Mouse (Mus musculus) neural tube, embryonic 13.5 days (tissue): ENCODE measurements at regions not wholly inside any gene's neighbourhood (a gene's known extent, or its start where the extent isn't known, plus 50 kb on each side); places are given as distances from the start of the nearest gene placed in this dataset.
A peak's percentile ranks its signal among the peaks of the same experiment; 100 is the strongest.

Experiments
- ATAC-seq: fragments of 200-750 bp; cut with Nextera tagmentation; 2 replicates; pipeline ENCODE4 v1.8.0; 2017; ENCODE audit warnings: low read depth, mild to moderate bottlenecking, moderate TSS enrichment, moderate library complexity
- H3K27ac ChIP-seq: fragments of 300-500 bp; sonication (generic); replicated peaks from 2 replicates; pipeline ENCODE4 v1.5.1; 2015; ENCODE audit warnings: moderate library complexity, mild to moderate bottlenecking, inconsistent platforms
- H3K27me3 ChIP-seq: fragments of 300-500 bp; sonication (generic); 2 replicates; pipeline ENCODE4 v1.6.1; 2015; ENCODE audit warnings: mild to moderate bottlenecking, inconsistent platforms
- H3K36me3 ChIP-seq: fragments of 300-500 bp; sonication (generic); 2 replicates; pipeline ENCODE4 v1.6.1; 2015; ENCODE audit warnings: mild to moderate bottlenecking, inconsistent platforms
- H3K4me1 ChIP-seq: fragments of 300-500 bp; sonication (generic); replicated peaks from 2 replicates; pipeline ENCODE4 v1.6.1; 2015; ENCODE audit warnings: inconsistent platforms
- H3K4me2 ChIP-seq: fragments of 300-500 bp; sonication (generic); 2 replicates; pipeline ENCODE4 v1.6.1; 2015; ENCODE audit warnings: inconsistent platforms, mild to moderate bottlenecking, moderate library complexity
- H3K4me3 ChIP-seq: fragments of 300-500 bp; sonication (generic); 2 replicates; pipeline ENCODE4 v1.5.1; 2015; ENCODE audit warnings: mild to moderate bottlenecking, inconsistent platforms
- H3K9ac ChIP-seq: fragments of 300-500 bp; sonication (generic); 2 replicates; pipeline ENCODE4 v1.6.1; 2015; ENCODE audit warnings: moderate library complexity, mild to moderate bottlenecking, inconsistent platforms
- H3K9me3 ChIP-seq: fragments of 300-500 bp; sonication (generic); 2 replicates; pipeline ENCODE4 v1.6.1; 2016; ENCODE audit warnings: inconsistent platforms
- WGBS: fragments of 180-500 bp; shearing (Covaris S2); methylation state at CpG from one replicate; pipeline ENCODE4 v1.1.7; 2015; 5-methylcytosine and 5-hydroxymethylcytosine counted together

DNA sequence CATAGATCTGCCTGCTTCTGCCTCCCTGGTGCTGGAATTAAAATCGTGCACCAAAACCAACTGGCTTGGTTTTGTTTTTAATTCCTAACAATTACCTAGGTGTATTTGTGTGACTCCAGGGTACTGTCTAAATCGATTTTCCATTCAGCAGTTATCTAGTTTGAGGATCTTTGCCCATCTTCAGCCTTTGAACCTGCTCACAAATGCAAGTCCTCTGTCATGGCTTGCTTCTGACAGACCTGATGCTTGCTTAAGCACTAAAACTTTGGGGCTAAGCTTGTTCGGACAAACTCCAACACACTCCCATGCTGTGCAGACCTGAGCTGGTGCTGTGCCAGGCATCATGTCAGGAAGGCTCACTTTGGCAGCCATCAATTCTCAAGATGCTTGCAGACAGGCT, 246.4 kb downstream of the Mtx2 start:
- 67% methylated on average over 3 of the region's 3 CpGs for WGBS
- Histone ChIP-seq H3K9ac (no peak overlapping the region), H3K9me3 (no peaks in the 10 kb centered on the region), H3K4me2 (no peak overlapping the region), H3K27me3 (no peaks in the 10 kb centered on the region), H3K4me1 (peaks cover 38% of the 10 kb centered on the region), H3K27ac (peak overlapping the region; percentile 71), H3K4me3 (no peak overlapping the region), H3K36me3 (no peaks in the 10 kb centered on the region)
- no peak for ATAC-seq

- Histone ChIP-seq H3K9ac (no peak overlapping the region), H3K4me3 (no peak overlapping the region), H3K9me3 (no peaks in the 10 kb centered on the region), H3K36me3 (no peaks in the 10 kb centered on the region), H3K27me3 (no peaks in the 10 kb centered on the region), H3K4me1 (peaks cover 38% of the 10 kb centered on the region), H3K4me2 (peak overlapping the region; percentile 21; the same call in 1 of the 2 replicates), H3K27ac (peak overlapping the region; percentile 71)
- WGBS: 10% methylated on average over 8 of the region's 8 CpGs
- no peak for ATAC-seq
Observed at GRCm38 (mm10) chr2:75072471-75072870, 246.9 kb downstream of the Mtx2 start.

DNA sequence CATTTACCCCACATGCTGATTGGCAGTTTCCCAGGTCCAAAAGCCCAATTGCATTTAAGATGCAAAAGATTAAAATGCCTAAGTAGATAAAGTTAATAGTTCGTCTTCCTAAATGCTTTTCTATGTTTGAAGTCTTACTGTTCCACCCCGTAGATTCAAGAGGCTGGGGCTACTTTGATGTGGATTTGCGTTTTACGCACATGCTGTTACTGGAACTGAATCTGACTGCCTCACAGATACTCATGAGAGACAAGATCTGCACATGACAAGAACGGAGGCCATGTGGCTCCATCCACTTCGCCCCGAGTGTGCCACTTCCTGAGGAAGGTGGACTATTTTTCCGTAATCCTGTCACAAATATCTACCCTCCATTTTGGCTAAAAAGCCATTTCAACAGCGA, 247.6 kb downstream of the Mtx2 start:
- ATAC-seq: 0 out of 2 replicates have a peak, but pooled peaks have one; percentile 11
- Histone ChIP-seq H3K27ac (peak overlapping the region; percentile 71), H3K36me3 (no peaks in the 10 kb centered on the region), H3K4me1 (peaks cover 38% of the 10 kb centered on the region), H3K9ac (0 out of 2 replicates have a peak overlapping the region, but pooled peaks have one; percentile 17), H3K27me3 (no peaks in the 10 kb centered on the region), H3K4me2 (peak overlapping the region; percentile 24; the same call in 1 of the 2 replicates), H3K9me3 (no peaks in the 10 kb centered on the region), H3K4me3 (no peak overlapping the region)
- 46% methylated on average over 9 of the region's 9 CpGs for WGBS

DNA sequence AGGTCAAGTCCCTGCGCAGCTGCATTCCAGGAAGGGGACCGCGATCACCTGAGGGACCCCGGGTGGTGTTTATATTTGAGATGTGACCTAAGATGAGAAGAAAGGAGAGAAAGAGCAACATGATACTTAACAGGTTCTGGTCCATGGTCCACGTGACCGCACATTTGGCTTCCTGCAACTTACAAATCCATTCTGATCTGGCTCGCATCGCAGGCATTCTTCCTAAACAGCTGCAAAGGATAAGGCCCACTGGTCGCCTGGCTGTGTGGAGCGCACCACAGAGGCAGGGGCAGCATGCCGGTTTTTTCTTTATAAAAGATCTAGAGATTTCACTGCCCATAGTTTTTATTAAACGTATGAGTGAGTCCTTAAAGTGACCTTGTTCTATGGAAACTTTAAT, 261.6 kb downstream of the Mtx2 start:
- Histone ChIP-seq H3K4me3 (no peak overlapping the region), H3K4me1 (peaks cover 33% of the 10 kb centered on the region), H3K4me2 (no peak overlapping the region), H3K27me3 (no peaks in the 10 kb centered on the region), H3K9ac (no peak overlapping the region), H3K36me3 (no peaks in the 10 kb centered on the region), H3K27ac (0 out of 2 replicates have a peak overlapping the region, but pooled peaks have one; percentile 3), H3K9me3 (no peaks in the 10 kb centered on the region)
- ATAC-seq: no peak
- 73% methylated on average over 12 of the region's 12 CpGs for WGBS

- H3K4me3 ChIP-seq: no peak overlapping the region
- H3K36me3 ChIP-seq: no peaks in the 10 kb centered on the region
- no peaks in the 10 kb centered on the region for H3K27me3 ChIP-seq
- H3K9ac ChIP-seq: no peak overlapping the region
- H3K4me2 ChIP-seq: peak overlapping the region; percentile 11; the same call in 1 of the 2 replicates
- 20% methylated on average over 8 of the region's 8 CpGs for WGBS
- peaks cover 33% of the 10 kb centered on the region for H3K4me1 ChIP-seq
- no peak for ATAC-seq
- H3K27ac ChIP-seq: no peak overlapping the region
- no peaks in the 10 kb centered on the region for H3K9me3 ChIP-seq
Observed at GRCm38 (mm10) chr2:75089186-75089585, 263.6 kb downstream of the Mtx2 start.

DNA sequence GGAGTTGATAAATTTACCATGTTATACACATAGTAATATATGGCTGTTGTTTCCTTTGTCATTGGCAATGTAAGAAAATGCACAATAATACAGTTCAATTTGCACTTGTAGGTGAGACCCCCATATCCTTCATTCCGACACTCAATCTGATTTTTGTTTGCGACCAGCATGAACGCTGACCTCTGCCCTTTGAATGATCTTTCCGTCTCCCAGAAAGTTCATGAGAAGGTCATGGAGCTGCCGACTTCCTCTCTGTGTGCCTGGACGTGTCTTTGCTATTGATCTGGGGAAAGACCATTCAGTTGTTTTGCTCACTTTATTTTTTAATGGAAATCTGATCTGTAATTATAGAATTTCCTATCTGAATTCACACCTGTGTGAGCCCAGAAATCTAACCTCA, 264.0 kb downstream of the Mtx2 start:
- Histone ChIP-seq H3K4me3 (no peak overlapping the region), H3K4me2 (peak overlapping the region; percentile 11; the same call in 1 of the 2 replicates), H3K9ac (no peak overlapping the region), H3K36me3 (no peaks in the 10 kb centered on the region), H3K9me3 (no peaks in the 10 kb centered on the region), H3K27me3 (no peaks in the 10 kb centered on the region), H3K4me1 (peaks cover 33% of the 10 kb centered on the region), H3K27ac (peak overlapping the region; percentile 57; the same call in 1 of the 2 replicates)
- ATAC-seq: no peak
- 8% methylated on average over 6 of the region's 6 CpGs for WGBS

DNA sequence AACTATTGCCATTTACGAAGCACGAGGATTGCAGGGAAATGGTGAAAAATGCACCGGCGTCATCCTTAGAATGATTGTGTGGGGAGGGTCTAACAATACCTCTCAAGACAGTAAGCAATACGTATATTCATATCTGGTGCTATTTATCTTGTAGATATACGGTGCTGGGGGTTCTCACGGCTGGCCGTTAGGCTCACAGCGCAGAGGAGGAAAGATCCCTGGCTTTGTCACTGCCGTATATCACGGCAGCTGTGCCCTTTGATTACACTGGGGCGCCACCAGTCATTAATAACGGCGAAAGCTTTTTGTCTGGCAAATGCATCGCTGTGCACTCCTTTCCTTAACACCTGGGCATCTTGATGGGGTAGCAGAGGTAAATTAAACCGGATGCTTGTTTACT, 264.8 kb downstream of the Mtx2 start:
- 0 out of 2 replicates have a peak, but pooled peaks have one; percentile 59 for ATAC-seq
- WGBS: 9% methylated on average over 16 of the region's 16 CpGs
- H3K9me3 ChIP-seq: no peaks in the 10 kb centered on the region
- peak overlapping the region; percentile 34 for H3K9ac ChIP-seq
- H3K4me3 ChIP-seq: 0 out of 2 replicates have a peak overlapping the region, but pooled peaks have one; percentile 1
- H3K4me2 ChIP-seq: peak overlapping the region; percentile 41
- no peaks in the 10 kb centered on the region for H3K27me3 ChIP-seq
- no peaks in the 10 kb centered on the region for H3K36me3 ChIP-seq
- peaks cover 33% of the 10 kb centered on the region for H3K4me1 ChIP-seq
- H3K27ac ChIP-seq: peak overlapping the region; percentile 57

DNA sequence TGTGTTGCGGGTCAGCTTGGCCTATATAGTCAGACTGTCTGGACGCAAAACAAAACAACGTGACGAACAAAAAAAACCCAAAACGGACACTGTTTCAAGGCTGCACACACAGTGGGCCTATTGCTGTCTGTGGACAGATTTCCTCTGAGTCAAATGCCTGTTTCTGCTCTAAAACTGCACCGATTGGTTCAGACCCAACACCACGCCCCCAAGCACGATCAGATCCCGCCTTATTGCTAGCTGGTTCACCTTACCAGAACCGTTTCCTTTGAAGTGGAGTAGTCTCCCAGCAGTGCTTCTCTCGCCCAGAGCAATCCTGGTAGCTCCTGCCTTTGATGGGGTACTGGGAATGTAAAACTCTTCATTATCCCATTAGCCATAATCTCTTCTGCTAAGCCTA, 275.9 kb downstream of the Mtx2 start:
- Histone ChIP-seq H3K4me2 (0 out of 2 replicates have a peak overlapping the region, but pooled peaks have one; percentile 13), H3K4me1 (peaks cover 29% of the 10 kb centered on the region), H3K27me3 (no peaks in the 10 kb centered on the region), H3K27ac (no peak overlapping the region), H3K9ac (no peak overlapping the region), H3K36me3 (no peaks in the 10 kb centered on the region), H3K9me3 (no peaks in the 10 kb centered on the region), H3K4me3 (no peak overlapping the region)
- ATAC-seq: no peak
- WGBS: 33% methylated on average over 11 of the region's 11 CpGs

GRCm38 (mm10) chr2:75112751-75113150, 287.1 kb downstream of the Mtx2 start:
- Histone ChIP-seq H3K4me2 (no peak overlapping the region), H3K27ac (no peak overlapping the region), H3K9ac (no peak overlapping the region), H3K4me1 (peaks cover 19% of the 10 kb centered on the region), H3K4me3 (no peak overlapping the region), H3K27me3 (no peaks in the 10 kb centered on the region), H3K9me3 (no peaks in the 10 kb centered on the region), H3K36me3 (no peaks in the 10 kb centered on the region)
- no peak for ATAC-seq
- 85% methylated on average over 9 of the region's 9 CpGs for WGBS

- H3K9me3 ChIP-seq: no peaks in the 10 kb centered on the region
- H3K27me3 ChIP-seq: no peaks in the 10 kb centered on the region
- H3K4me1 ChIP-seq: peaks cover 19% of the 10 kb centered on the region
- no peak overlapping the region for H3K27ac ChIP-seq
- no peak for ATAC-seq
- H3K9ac ChIP-seq: no peak overlapping the region
- no peak overlapping the region for H3K4me3 ChIP-seq
- H3K4me2 ChIP-seq: no peak overlapping the region
- H3K36me3 ChIP-seq: no peaks in the 10 kb centered on the region
- 26% methylated on average over 6 of the region's 6 CpGs for WGBS
Observed at GRCm38 (mm10) chr2:75114375-75114774, 288.8 kb downstream of the Mtx2 start.

DNA sequence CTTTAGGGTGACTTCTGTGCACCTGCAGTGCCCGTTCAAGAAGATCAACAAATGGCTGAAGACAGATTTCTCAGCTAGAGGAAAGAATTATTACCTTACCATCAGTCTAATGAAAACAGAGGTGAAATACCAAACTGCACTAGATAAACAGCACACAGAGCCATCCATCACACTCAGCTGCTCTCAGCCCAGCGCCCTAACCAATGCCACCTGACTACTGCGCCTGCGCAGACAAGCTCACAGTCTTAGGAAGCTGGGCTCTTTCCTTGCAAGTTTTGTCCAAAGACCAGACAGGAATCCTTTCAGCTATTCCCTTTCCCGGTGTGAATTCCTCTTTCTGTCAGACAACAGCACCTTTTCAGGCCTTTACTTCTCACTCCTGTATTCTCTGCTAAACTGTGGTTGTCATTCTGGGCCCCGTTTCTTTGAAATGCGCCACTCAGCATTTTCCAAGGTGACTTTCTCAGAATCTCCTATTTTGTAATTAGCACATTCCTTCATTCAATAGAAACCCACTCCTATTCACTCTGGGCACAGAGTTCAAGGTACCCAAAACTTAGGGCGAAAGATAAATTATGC, 292.8 kb downstream of the Mtx2 start:
- Histone ChIP-seq H3K36me3 (no peaks in the 10 kb centered on the region), H3K9me3 (no peaks in the 10 kb centered on the region), H3K9ac (no peak overlapping the region), H3K27ac (no peak overlapping the region), H3K4me1 (peaks cover 14% of the 10 kb centered on the region), H3K4me2 (no peak overlapping the region), H3K4me3 (no peak overlapping the region), H3K27me3 (no peaks in the 10 kb centered on the region)
- 73% methylated on average over 8 of the region's 8 CpGs for WGBS
- no peak for ATAC-seq

DNA sequence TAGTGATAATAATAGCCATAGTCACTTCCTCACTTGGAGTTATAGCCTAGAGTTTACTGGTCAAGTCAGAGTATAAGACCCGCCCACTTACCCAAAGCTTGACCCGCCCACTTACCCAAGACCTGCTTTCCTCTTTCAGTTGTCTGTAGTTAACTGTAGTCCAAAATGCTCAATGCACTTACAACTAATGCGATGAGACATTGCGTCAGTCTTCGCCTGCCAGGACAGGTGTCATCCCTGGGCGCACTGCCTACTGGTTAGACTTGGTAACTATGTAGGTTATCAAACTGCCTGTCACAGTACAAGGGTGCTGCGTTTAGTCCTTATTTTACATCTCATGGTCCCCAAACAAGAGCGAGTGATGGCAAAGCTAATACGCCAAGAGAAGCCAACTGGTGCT, 294.0 kb downstream of the Mtx2 start:
- no peak for ATAC-seq
- H3K27ac ChIP-seq: no peak overlapping the region
- peaks cover 4% of the 10 kb centered on the region; the same call in 1 of the 2 replicates for H3K4me1 ChIP-seq
- no peaks in the 10 kb centered on the region for H3K9me3 ChIP-seq
- no peaks in the 10 kb centered on the region for H3K36me3 ChIP-seq
- no peaks in the 10 kb centered on the region for H3K27me3 ChIP-seq
- no peak overlapping the region for H3K9ac ChIP-seq
- H3K4me2 ChIP-seq: no peak overlapping the region
- WGBS: 97% methylated on average over 9 of the region's 9 CpGs
- no peak overlapping the region for H3K4me3 ChIP-seq
